Mouse (Mus musculus): ENCODE measurements around the gene Shisa7. TPM values are rescaled to one million over a fixed set of nuclear protein-coding genes. Genes with fewer than 3 reads are reported as not detected.
"Not testable (repeated sequence)": the region's sequence is repeated elsewhere in the genome, so short reads cannot be mapped to it uniquely, and the experiment has no call there.

Gene Shisa7
- polyA plus RNA-seq, 1 experiment from 2014 or later = 2.2 TPM

DNA sequence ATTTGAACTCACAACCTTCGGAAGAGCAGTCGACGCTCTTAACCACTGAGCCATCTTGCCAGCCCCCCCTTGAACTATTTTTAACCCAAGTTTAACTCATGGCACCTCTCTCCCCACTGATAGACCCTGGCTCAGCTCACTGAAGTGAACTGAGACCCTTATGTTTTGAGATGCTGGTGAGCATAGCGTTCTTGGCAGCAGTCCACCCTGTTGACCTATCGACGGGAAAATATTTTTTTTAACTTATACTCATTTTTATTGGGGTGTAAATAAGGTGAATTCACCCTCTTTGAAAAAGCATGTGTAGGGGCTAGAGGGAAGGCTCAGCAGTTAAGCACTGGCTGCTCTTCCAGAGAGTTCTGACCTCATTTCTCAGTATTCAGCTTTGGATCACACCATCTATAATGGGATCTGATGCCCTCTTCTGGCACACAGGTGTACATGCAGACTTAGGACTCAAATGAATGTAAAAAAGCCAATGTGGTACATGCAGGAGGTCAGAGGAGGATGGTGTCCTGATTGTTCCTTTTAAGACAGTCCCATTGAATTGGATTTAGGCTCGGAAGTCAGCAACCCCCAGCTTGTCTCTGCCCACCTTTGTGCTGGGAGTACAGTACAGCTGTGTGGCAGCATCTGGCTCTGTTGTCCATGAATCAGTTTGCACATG, 48.6 kb downstream of the Shisa7 start:
- DNase-seq (ENCODE audit: low spot score) = no peak

DNA sequence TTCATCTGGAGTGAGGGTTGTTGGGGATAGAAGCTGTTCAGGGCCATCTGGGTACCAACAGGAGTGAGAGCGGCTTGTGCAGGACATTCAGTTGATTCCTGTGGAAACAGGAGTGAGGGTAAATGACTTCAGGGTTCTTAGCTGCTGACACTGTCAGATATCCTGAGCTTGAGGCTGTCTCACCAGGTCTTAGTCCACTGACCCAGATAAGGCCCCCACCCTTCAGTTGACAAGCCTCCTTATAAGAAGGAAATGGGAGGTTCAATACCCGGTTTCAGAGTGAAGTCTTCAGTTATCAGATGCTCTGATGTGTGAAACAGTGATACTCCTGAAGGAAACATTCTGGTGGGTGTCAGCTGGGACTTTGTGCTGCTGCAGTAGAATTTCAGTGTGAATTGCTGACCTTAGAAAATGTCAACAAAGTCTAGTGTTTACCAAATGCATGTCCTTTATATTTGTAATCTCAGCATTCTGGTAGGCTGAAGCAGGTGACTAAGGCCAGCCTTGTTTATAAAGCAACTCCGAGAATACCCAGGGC, 49.8 kb downstream of the Shisa7 start:
- peaks cover 16% of the 10 kb centered on the region for H3K36me3 ChIP-seq (ENCODE audit: control insufficient read depth, insufficient read depth, low read length)
- 94% methylated on average over 3 of the region's 3 CpGs for WGBS
- no peak overlapping the region for H3K9ac ChIP-seq (ENCODE audit: low read length)
- no peak for ATAC-seq (replicated peaks; ENCODE audit: low FRiP score)
- H3K9me3 ChIP-seq (ENCODE audit: control insufficient read depth, low read length) = no peaks in the 10 kb centered on the region
- H3K4me3 ChIP-seq (ENCODE audit: low read depth, low read length) = no peak overlapping the region
- no peak overlapping the region for H3K4me2 ChIP-seq (ENCODE audit: low read depth, low read length, severe bottlenecking)
- DNase-seq (ENCODE audit: low spot score) = no peak
- H3K27me3 ChIP-seq (ENCODE audit: control insufficient read depth, insufficient read depth, low read length) = peaks cover 3% of the 10 kb centered on the region; the same call in 1 of the 2 replicates
- H3K4me1 ChIP-seq (replicated peaks; ENCODE audit: control insufficient read depth, insufficient read depth, low read length) = peaks cover 7% of the 10 kb centered on the region; the same call in 1 of the 2 replicates
- H3K27ac ChIP-seq (ENCODE audit: low read depth, low read length) = no peak overlapping the region

More for the DNA sequence above, 48.6 kb downstream of the Shisa7 start:
- H3K27me3 ChIP-seq (ENCODE audit: control insufficient read depth, insufficient read depth, low read length) = no peaks in the 10 kb centered on the region; the same call in 1 of the 2 replicates
- H3K9me3 ChIP-seq (ENCODE audit: control insufficient read depth, low read length) = no peaks in the 10 kb centered on the region
- peaks cover 16% of the 10 kb centered on the region for H3K36me3 ChIP-seq (ENCODE audit: control insufficient read depth, insufficient read depth, low read length)
- peaks cover 7% of the 10 kb centered on the region; the same call in 1 of the 2 replicates for H3K4me1 ChIP-seq (replicated peaks; ENCODE audit: control insufficient read depth, insufficient read depth, low read length)
- H3K4me2 ChIP-seq (ENCODE audit: low read depth, low read length, severe bottlenecking) = no peak overlapping the region
- 77% methylated on average over 7 of the region's 7 CpGs for WGBS
- no peak overlapping the region for H3K27ac ChIP-seq (ENCODE audit: low read depth, low read length)
- no peak overlapping the region for H3K4me3 ChIP-seq (ENCODE audit: low read depth, low read length)
- no peak overlapping the region for H3K9ac ChIP-seq (ENCODE audit: low read length)
- 0 out of 2 replicates have a peak, but pooled peaks have one; percentile 10 for ATAC-seq (replicated peaks; ENCODE audit: low FRiP score)

DNA sequence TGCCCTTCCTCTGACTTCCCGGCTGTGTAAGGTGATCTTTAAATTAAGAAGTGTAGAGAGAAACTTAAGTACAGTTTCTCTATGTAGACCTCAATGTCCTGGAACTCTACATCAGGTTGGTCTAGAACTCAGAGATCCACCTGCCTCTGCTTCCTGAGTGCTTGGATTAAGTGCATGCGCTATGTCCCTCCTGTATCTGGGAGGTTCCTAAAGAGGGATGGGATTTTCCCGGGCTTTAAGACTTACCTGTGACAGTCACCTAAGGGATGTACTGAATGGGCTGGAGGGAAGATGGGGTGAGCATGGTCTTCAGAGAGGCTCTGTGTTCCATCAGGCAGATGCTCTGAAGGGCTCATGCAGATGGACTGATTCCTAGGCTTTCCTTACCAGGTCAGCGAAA, 50.8 kb downstream of the Shisa7 start:
- H3K36me3 ChIP-seq (ENCODE audit: control insufficient read depth, insufficient read depth, low read length) = peaks cover 16% of the 10 kb centered on the region
- ATAC-seq (replicated peaks; ENCODE audit: low FRiP score) (no peak), DNase-seq (ENCODE audit: low spot score) (no peak)
- peak overlapping the region; percentile 88 for H3K4me2 ChIP-seq (ENCODE audit: low read depth, low read length, severe bottlenecking)
- H3K4me3 ChIP-seq (ENCODE audit: low read depth, low read length) = peak overlapping the region; percentile 61
- H3K9ac ChIP-seq (ENCODE audit: low read length) = peak overlapping the region; percentile 72
- H3K27me3 ChIP-seq (ENCODE audit: control insufficient read depth, insufficient read depth, low read length) = peaks cover 5% of the 10 kb centered on the region; the same call in 1 of the 2 replicates
- 46% methylated on average over 4 of the region's 4 CpGs for WGBS
- H3K27ac ChIP-seq (ENCODE audit: low read depth, low read length) = peak overlapping the region; percentile 18; the same call in 1 of the 2 replicates
- peaks cover 11% of the 10 kb centered on the region; the same call in 1 of the 2 replicates for H3K4me1 ChIP-seq (replicated peaks; ENCODE audit: control insufficient read depth, insufficient read depth, low read length)
- H3K9me3 ChIP-seq (ENCODE audit: control insufficient read depth, low read length) = no peaks in the 10 kb centered on the region

DNA sequence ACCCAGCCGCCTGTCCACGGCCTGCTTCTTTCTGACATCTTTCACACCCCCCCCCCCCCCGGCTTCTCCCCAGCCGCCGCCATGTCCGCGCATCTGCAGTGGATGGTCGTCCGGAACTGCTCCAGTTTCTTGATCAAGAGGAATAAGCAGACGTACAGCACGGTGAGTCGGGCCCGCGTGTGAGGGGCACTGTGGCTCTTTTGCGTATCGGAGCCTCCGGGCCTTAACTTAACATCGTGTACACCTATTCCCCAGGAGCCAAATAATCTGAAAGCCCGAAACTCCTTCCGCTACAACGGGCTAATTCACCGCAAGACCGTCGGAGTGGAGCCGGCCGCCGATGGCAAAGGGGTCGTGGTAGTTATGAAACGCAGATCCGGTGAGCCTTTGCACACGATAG, 51.2 kb downstream of the Shisa7 start:
- Histone ChIP-seq H3K4me3 (ENCODE audit: low read depth, low read length) (peak overlapping the region; percentile 61), H3K36me3 (ENCODE audit: control insufficient read depth, insufficient read depth, low read length) (peaks cover 16% of the 10 kb centered on the region), H3K4me2 (ENCODE audit: low read depth, low read length, severe bottlenecking) (peak overlapping the region; percentile 88), H3K9ac (ENCODE audit: low read length) (peak overlapping the region; percentile 72), H3K27ac (ENCODE audit: low read depth, low read length) (peak overlapping the region; percentile 13; the same call in 1 of the 2 replicates), H3K4me1 (replicated peaks; ENCODE audit: control insufficient read depth, insufficient read depth, low read length) (peaks cover 12% of the 10 kb centered on the region; the same call in 1 of the 2 replicates)
- not testable (repeated sequence) for H3K27me3 ChIP-seq (ENCODE audit: control insufficient read depth, insufficient read depth, low read length); DNase-seq (ENCODE audit: low spot score); H3K9me3 ChIP-seq (ENCODE audit: control insufficient read depth, low read length); ATAC-seq (replicated peaks; ENCODE audit: low FRiP score)
- 1% methylated on average over 31 of the region's 31 CpGs for WGBS

DNA sequence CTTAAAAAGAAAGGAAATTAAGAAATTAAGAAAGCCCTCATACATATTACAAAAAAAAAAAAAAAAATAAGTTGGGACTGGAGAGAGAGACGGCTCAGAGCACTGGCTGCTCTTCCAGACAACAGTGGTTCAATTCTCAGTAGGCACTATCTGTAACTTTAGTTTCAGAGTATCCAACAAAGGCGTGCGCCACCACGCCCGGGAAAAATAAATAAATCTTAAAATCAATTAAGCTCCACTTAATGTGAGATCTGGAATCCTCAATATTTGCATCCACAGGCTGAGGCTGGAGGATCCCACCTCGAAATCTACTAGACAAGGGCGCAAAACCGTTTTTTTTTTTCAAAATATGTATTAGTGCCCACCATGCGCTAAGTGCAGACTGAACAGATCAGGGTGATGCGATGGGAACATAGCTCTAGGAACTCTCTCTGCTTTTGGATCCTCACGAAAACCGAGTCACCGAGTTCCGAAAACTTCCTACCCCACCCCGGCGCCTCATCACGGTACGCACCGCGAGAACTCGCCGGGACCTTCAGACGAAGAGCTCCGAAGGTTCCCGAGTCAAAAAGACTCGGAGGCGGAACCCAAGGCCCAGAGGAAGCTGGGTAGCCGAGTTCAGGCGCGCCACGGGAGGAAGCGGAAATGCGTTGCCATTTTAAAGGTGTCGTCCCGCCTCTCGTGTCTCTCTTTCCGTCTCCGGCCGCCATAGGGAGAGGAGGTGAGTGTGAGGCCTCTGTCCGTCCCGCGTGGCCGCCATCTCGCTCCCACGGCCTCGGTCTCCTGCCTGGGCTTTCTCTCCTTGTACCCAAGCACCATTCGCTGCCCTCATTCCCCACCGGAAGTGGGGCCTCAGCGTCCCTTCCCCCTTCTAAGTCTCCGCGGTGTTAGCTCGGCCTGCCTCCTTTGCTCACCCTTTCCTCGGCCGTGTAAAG, 52.0 kb downstream of the Shisa7 start, which contains the start of gene Rpl28:
TSS of gene Rpl28 (plus strand) at position 597 of the 935 bp plus-strand sequence.
- H3K27ac ChIP-seq (ENCODE audit: low read depth, low read length) = peak within 1 kb of the TSS; percentile 87
- 2% methylated on average over 54 of the region's 54 CpGs for WGBS

DNA sequence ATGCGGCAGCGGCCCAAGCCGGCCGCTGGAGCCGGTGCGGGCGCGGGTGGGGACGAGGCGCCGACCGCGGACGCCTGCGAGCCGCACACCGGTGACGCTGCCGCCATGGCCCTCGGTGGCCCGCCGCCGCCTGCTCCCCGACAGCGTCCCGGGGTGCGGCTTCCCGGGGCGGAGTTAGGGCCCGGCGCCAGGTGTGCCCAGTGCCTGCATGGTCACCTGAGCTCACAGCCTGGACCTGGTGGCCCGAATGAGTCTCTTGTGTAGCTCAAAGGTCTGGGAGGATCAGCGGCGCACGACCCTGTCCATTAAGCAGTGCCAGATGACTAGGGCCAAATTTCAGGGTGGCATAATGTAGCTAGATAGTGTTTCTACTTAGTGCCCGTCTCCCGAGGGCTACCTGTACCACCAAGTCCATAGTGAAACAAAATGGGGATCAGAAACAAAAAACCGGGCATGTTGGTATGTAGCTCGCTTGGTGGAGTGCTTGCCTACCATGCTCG, 55.0 kb downstream of the Shisa7 start, which contains the start of gene Tmem238:
TSS of gene Tmem238 (minus strand) at position 221 of the 500 bp plus-strand sequence.
- peaks cover under 1% of the 10 kb centered on the region for H3K36me3 ChIP-seq (ENCODE audit: control insufficient read depth, insufficient read depth, low read length)
- peak within 1 kb of the TSS; percentile 80 for H3K9ac ChIP-seq (ENCODE audit: low read length)
- no peaks in the 10 kb centered on the region for H3K9me3 ChIP-seq (ENCODE audit: control insufficient read depth, low read length)
- H3K27ac ChIP-seq (ENCODE audit: low read depth, low read length) = no peak within 1 kb of the TSS
- peaks cover 12% of the 10 kb centered on the region; the same call in 1 of the 2 replicates for H3K4me1 ChIP-seq (replicated peaks; ENCODE audit: control insufficient read depth, insufficient read depth, low read length)
- peak within 1 kb of the TSS; percentile 85 for H3K4me2 ChIP-seq (ENCODE audit: low read depth, low read length, severe bottlenecking)
- DNase-seq (ENCODE audit: low spot score) (no peak), ATAC-seq (replicated peaks; ENCODE audit: low FRiP score) (no peak; the same call in none of the 2 replicates)
- peaks cover 8% of the 10 kb centered on the region; the same call in 1 of the 2 replicates for H3K27me3 ChIP-seq (ENCODE audit: control insufficient read depth, insufficient read depth, low read length)
- 7% methylated on average over 39 of the region's 40 CpGs for WGBS
- H3K4me3 ChIP-seq (ENCODE audit: low read depth, low read length) = peak within 1 kb of the TSS; percentile 48

More for the DNA sequence above, 52.0 kb downstream of the Shisa7 start, which contains the start of gene Rpl28:
- Histone ChIP-seq H3K9me3 (ENCODE audit: control insufficient read depth, low read length) (no peaks in the 10 kb centered on the region), H3K27me3 (ENCODE audit: control insufficient read depth, insufficient read depth, low read length) (peaks cover 8% of the 10 kb centered on the region; the same call in 1 of the 2 replicates), H3K9ac (ENCODE audit: low read length) (peak within 1 kb of the TSS; percentile 72), H3K4me2 (ENCODE audit: low read depth, low read length, severe bottlenecking) (peak within 1 kb of the TSS; percentile 88), H3K4me3 (ENCODE audit: low read depth, low read length) (peak within 1 kb of the TSS; percentile 61), H3K4me1 (replicated peaks; ENCODE audit: control insufficient read depth, insufficient read depth, low read length) (peaks cover 12% of the 10 kb centered on the region; the same call in 1 of the 2 replicates), H3K36me3 (ENCODE audit: control insufficient read depth, insufficient read depth, low read length) (peaks cover 16% of the 10 kb centered on the region)
- ATAC-seq (replicated peaks; ENCODE audit: low FRiP score) = peak; percentile 91
- peak; percentile 96 for DNase-seq (ENCODE audit: low spot score)

DNA sequence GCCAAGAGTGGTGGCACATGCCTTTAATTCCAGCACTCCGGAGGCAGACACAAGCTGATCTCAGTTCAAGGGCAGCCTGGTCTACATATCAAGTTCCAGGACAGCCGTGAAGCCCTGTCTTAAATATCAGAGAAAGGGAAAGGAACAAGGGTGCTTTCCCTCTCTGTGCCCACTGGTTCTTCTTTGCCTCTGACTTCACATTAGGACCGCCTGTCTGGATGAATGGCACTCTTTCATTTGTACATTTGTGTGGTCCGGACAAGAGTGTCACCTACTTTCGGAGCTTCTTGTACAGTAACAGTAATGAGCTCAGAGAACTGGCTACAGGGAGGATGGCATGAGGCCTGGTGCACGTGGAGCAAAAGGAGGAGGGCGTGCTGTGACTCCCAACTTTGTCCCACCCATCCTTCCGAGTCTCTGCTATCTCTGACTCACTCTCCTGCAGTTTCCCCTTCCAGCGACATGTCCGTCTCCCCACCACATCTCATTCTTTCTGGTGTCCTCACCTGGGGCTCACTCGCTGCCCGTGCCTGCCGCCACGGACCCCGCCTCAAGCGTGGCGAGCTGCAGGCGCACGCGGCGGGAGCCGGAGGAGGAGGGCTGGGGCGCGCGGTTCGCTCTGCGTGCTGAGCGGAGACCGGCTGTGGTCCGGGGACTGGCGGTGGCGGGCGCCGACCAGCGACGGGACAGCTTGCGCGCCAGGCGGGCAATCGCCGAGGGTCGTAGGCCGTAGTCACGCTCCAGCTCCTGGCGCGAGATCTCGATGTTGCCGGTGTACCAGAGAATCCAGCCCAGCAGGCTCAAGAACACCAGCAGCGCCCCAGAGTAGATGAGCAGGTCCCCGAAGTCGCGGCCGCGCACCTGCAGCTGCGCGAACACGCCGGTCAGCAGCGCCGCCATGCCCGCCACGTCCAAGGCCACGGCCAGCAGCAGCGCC, 55.7 kb downstream of the Shisa7 start:
- H3K9me3 ChIP-seq (ENCODE audit: control insufficient read depth, low read length) = no peaks in the 10 kb centered on the region
- WGBS = 2% methylated on average over 64 of the region's 64 CpGs
- ATAC-seq (replicated peaks; ENCODE audit: low FRiP score) (peak; percentile 63), DNase-seq (ENCODE audit: low spot score) (peak; percentile 83)
- H3K27ac ChIP-seq (ENCODE audit: low read depth, low read length) = no peak overlapping the region
- peak overlapping the region; percentile 48 for H3K4me3 ChIP-seq (ENCODE audit: low read depth, low read length)
- peak overlapping the region; percentile 85 for H3K4me2 ChIP-seq (ENCODE audit: low read depth, low read length, severe bottlenecking)
- H3K9ac ChIP-seq (ENCODE audit: low read length) = peak overlapping the region; percentile 80
- H3K4me1 ChIP-seq (replicated peaks; ENCODE audit: control insufficient read depth, insufficient read depth, low read length) = peaks cover 7% of the 10 kb centered on the region; the same call in 1 of the 2 replicates
- peaks cover 8% of the 10 kb centered on the region; the same call in 1 of the 2 replicates for H3K27me3 ChIP-seq (ENCODE audit: control insufficient read depth, insufficient read depth, low read length)
- H3K36me3 ChIP-seq (ENCODE audit: control insufficient read depth, insufficient read depth, low read length) = no peaks in the 10 kb centered on the region; the same call in 1 of the 2 replicates
